In genomic region chr10:37960051-37960450, GRCm38 (mm10) we compare ENCODE assay signal across 23 mouse cellular contexts.
DNase-seq lines count a peak whose midpoint lies in the region; ATAC-seq and TF ChIP-seq lines count a peak whose summit lies in the region.
"Had no signal": no experiment of that assay in that cellular context is flagged by ENCODE, and none has a peak within 500 bp of the region (broad histone marks: within the 10 kb centered on the region; RNA-seq: fewer than 3 reads in every experiment).

No protein-coding gene starts in this region.

- no peak overlapping the region for H3K27ac ChIP-seq in embryonic facial prominence, embryonic 14.5 days (replicated peaks; ENCODE audit: low read depth, low read length)
- H3K27ac ChIP-seq in embryonic facial prominence, embryonic 10.5 days (replicated peaks), result no peak overlapping the region
- H3K27ac ChIP-seq in kidney, postnatal 0 days, result no peak overlapping the region
- no peak overlapping the region for H3K27ac ChIP-seq in kidney, embryonic 16.5 days (ENCODE audit: low read length)
- H3K27ac ChIP-seq in lung, embryonic 14.5 days (ENCODE audit: low read depth), result no peak overlapping the region
- H3K27ac ChIP-seq in midbrain, embryonic 13.5 days, result no peak overlapping the region
- H3K27ac ChIP-seq: embryonic facial prominence, embryonic 12.5 days; forebrain, embryonic 13.5 days; heart, adult 2 months; heart, embryonic 13.5 days; hindbrain, embryonic 12.5 days had no signal

- H3K27me3 ChIP-seq in embryonic facial prominence, embryonic 14.5 days (replicated peaks; ENCODE audit: control insufficient read depth, insufficient read depth, low read length), result no peaks in the 10 kb centered on the region
- H3K27me3 ChIP-seq in embryonic facial prominence, embryonic 10.5 days (replicated peaks; ENCODE audit: low read depth, poor library complexity, severe bottlenecking), result no peaks in the 10 kb centered on the region
- no peaks in the 10 kb centered on the region for H3K27me3 ChIP-seq in kidney, postnatal 0 days (ENCODE audit: insufficient read depth, low read length)
- no peaks in the 10 kb centered on the region for H3K27me3 ChIP-seq in kidney, embryonic 16.5 days (ENCODE audit: insufficient read depth, low read length)
- H3K27me3 ChIP-seq in lung, embryonic 14.5 days (ENCODE audit: insufficient read depth, low read length), result no peaks in the 10 kb centered on the region
- H3K27me3 ChIP-seq in midbrain, embryonic 13.5 days, result no peaks in the 10 kb centered on the region
- H3K27me3 ChIP-seq: embryonic facial prominence, embryonic 12.5 days; forebrain, embryonic 13.5 days; heart, embryonic 13.5 days; hindbrain, embryonic 12.5 days; Patski had no signal

- H3K4me3 ChIP-seq in embryonic facial prominence, embryonic 14.5 days (ENCODE audit: low read depth, low read length), result no peak overlapping the region
- no peak overlapping the region for H3K4me3 ChIP-seq in embryonic facial prominence, embryonic 10.5 days
- H3K4me3 ChIP-seq in kidney, postnatal 0 days (replicated peaks; ENCODE audit: low read depth, low read length), result no peak overlapping the region
- H3K4me3 ChIP-seq in kidney, embryonic 16.5 days (ENCODE audit: low read length), result no peak overlapping the region
- no peak overlapping the region for H3K4me3 ChIP-seq in lung, embryonic 14.5 days (ENCODE audit: low read depth, low read length)
- H3K4me3 ChIP-seq in midbrain, embryonic 13.5 days (replicated peaks), result no peak overlapping the region
- H3K4me3 ChIP-seq: embryonic facial prominence, embryonic 12.5 days; forebrain, embryonic 13.5 days; heart, adult 2 months; heart, embryonic 13.5 days; hindbrain, embryonic 12.5 days had no signal

- no peak overlapping the region for H3K9ac ChIP-seq in embryonic facial prominence, embryonic 14.5 days (ENCODE audit: low read depth, low read length)
- no peak overlapping the region for H3K9ac ChIP-seq in kidney, postnatal 0 days (ENCODE audit: low read depth, low read length)
- no peak overlapping the region for H3K9ac ChIP-seq in kidney, embryonic 16.5 days (replicated peaks; ENCODE audit: low read length)
- H3K9ac ChIP-seq in lung, embryonic 14.5 days, result no peak overlapping the region
- H3K9ac ChIP-seq in midbrain, embryonic 13.5 days (replicated peaks), result no peak overlapping the region
- H3K9ac ChIP-seq: embryonic facial prominence, embryonic 12.5 days; forebrain, embryonic 13.5 days; forebrain, postnatal 0 days; heart, embryonic 13.5 days; hindbrain, embryonic 12.5 days had no signal

- H3K36me3 ChIP-seq in embryonic facial prominence, embryonic 14.5 days (ENCODE audit: control insufficient read depth, insufficient read depth, low read length), result no peaks in the 10 kb centered on the region
- H3K36me3 ChIP-seq in embryonic facial prominence, embryonic 10.5 days (replicated peaks), result no peaks in the 10 kb centered on the region
- no peaks in the 10 kb centered on the region for H3K36me3 ChIP-seq in kidney, postnatal 0 days (ENCODE audit: insufficient read depth, low read length)
- no peaks in the 10 kb centered on the region for H3K36me3 ChIP-seq in kidney, embryonic 16.5 days (ENCODE audit: insufficient read depth, low read length)
- no peaks in the 10 kb centered on the region for H3K36me3 ChIP-seq in lung, embryonic 14.5 days (ENCODE audit: insufficient read depth)
- no peaks in the 10 kb centered on the region for H3K36me3 ChIP-seq in midbrain, embryonic 13.5 days
- H3K36me3 ChIP-seq: embryonic facial prominence, embryonic 12.5 days; heart, embryonic 13.5 days; hindbrain, embryonic 12.5 days had no signal

- no peak for ATAC-seq in embryonic facial prominence, embryonic 14.5 days (ENCODE audit: low read depth)
- no peak for ATAC-seq in kidney, postnatal 0 days (replicated peaks; ENCODE audit: low FRiP score, low read depth)
- ATAC-seq in kidney, embryonic 16.5 days (ENCODE audit: low FRiP score, low TSS enrichment), result no peak
- ATAC-seq in lung, embryonic 14.5 days (ENCODE audit: insufficient read depth), result no peak
- ATAC-seq in midbrain, embryonic 13.5 days, result no peak
- ATAC-seq in megakaryocyte progenitor cell, adult 5-6 weeks (replicated peaks; ENCODE audit: poor library complexity), result no peak
- ATAC-seq: activated CD4-positive, CD25-positive, alpha-beta regulatory T cell, adult 4 months; forebrain, embryonic 13.5 days; forebrain, postnatal 0 days; hindbrain, embryonic 16.5 days; Patski had no signal

- no peak for TF ChIP-seq CTCF in kidney, postnatal 0 days (IDR thresholded peaks at IDR 0.05; ENCODE audit: low read depth)
- TF ChIP-seq CTCF in lung, embryonic 14.5 days (IDR thresholded peaks at IDR 0.05; ENCODE audit: low read depth), result no peak

- DNase-seq in embryonic facial prominence, embryonic 14.5 days (ENCODE audit: low spot score), result peak; percentile 16
- no peak for DNase-seq in embryonic facial prominence, embryonic 10.5 days (ENCODE audit: low spot score)
- peak; percentile 78 for DNase-seq in kidney, postnatal 0 days (ENCODE audit: low spot score)
- DNase-seq in lung, embryonic 14.5 days, result peak; percentile 49
- DNase-seq in lung, postnatal 36 days, result no peak
- DNase-seq: adrenal gland, adult 2 months; adrenal gland, postnatal 36 days; cerebellum, adult 2 months; cerebellum, postnatal 10 days; forebrain, postnatal 0 days; gastrocnemius, postnatal 14 days; heart, adult 2 months; heart, postnatal 4 days had no signal

- H3K9me3 ChIP-seq in embryonic facial prominence, embryonic 14.5 days (ENCODE audit: control insufficient read depth, low read length), result no peaks in the 10 kb centered on the region
- H3K9me3 ChIP-seq in embryonic facial prominence, embryonic 10.5 days, result no peaks in the 10 kb centered on the region
- H3K9me3 ChIP-seq in kidney, postnatal 0 days (replicated peaks; ENCODE audit: low read length), result no peaks in the 10 kb centered on the region
- no peaks in the 10 kb centered on the region for H3K9me3 ChIP-seq in kidney, embryonic 16.5 days (ENCODE audit: low read length)
- no peaks in the 10 kb centered on the region for H3K9me3 ChIP-seq in lung, embryonic 14.5 days (ENCODE audit: low read depth, low read length)
- H3K9me3 ChIP-seq in midbrain, embryonic 13.5 days, result no peaks in the 10 kb centered on the region
- H3K9me3 ChIP-seq: embryonic facial prominence, embryonic 12.5 days; forebrain, embryonic 13.5 days; heart, embryonic 13.5 days; hindbrain, embryonic 12.5 days had no signal

- no peak overlapping the region for H3K4me2 ChIP-seq in embryonic facial prominence, embryonic 14.5 days (ENCODE audit: low read depth, low read length)
- H3K4me2 ChIP-seq in kidney, postnatal 0 days (ENCODE audit: low read length), result no peak overlapping the region
- H3K4me2 ChIP-seq in kidney, embryonic 16.5 days (replicated peaks; ENCODE audit: low read depth, low read length), result no peak overlapping the region
- no peak overlapping the region for H3K4me2 ChIP-seq in lung, embryonic 14.5 days
- no peak overlapping the region for H3K4me2 ChIP-seq in midbrain, embryonic 13.5 days (replicated peaks)
- H3K4me2 ChIP-seq: embryonic facial prominence, embryonic 12.5 days; forebrain, embryonic 13.5 days; heart, embryonic 13.5 days; hindbrain, embryonic 12.5 days had no signal

- no peaks in the 10 kb centered on the region for H3K4me1 ChIP-seq in embryonic facial prominence, embryonic 14.5 days (ENCODE audit: control insufficient read depth, insufficient read depth, low read length)
- no peaks in the 10 kb centered on the region for H3K4me1 ChIP-seq in embryonic facial prominence, embryonic 10.5 days
- no peaks in the 10 kb centered on the region for H3K4me1 ChIP-seq in kidney, postnatal 0 days (replicated peaks; ENCODE audit: insufficient read depth, low read length)
- 0 out of 2 replicates have a peak, but pooled peaks cover 5% of the 10 kb centered on the region for H3K4me1 ChIP-seq in kidney, embryonic 16.5 days (ENCODE audit: insufficient read depth, low read length)
- no peaks in the 10 kb centered on the region for H3K4me1 ChIP-seq in lung, embryonic 14.5 days (ENCODE audit: insufficient read depth)
- no peaks in the 10 kb centered on the region for H3K4me1 ChIP-seq in midbrain, embryonic 13.5 days (replicated peaks)
- H3K4me1 ChIP-seq: embryonic facial prominence, embryonic 12.5 days; forebrain, embryonic 13.5 days; heart, embryonic 13.5 days; hindbrain, embryonic 12.5 days had no signal

Comparison
In these comparisons a context has a peak if more than half of its experiments do, and no peak if none do; other contexts are left out.
1. DNase-seq: peak in embryonic facial prominence, embryonic 14.5 days (single experiment), kidney, postnatal 0 days (single experiment) and lung, embryonic 14.5 days (single experiment); none in embryonic facial prominence, embryonic 10.5 days (single experiment) and lung, postnatal 36 days (single experiment).